Mouse (Mus musculus): ENCODE data around the gene Etv6. TPM values are rescaled to one million over a fixed set of nuclear protein-coding genes. Genes with fewer than 3 reads are reported as not detected.
A peak's percentile ranks its signal among the peaks of the same experiment; 100 is the strongest.

The Etv6 gene
- polyA plus RNA-seq, 1 experiment, result 16.2 TPM

DNA sequence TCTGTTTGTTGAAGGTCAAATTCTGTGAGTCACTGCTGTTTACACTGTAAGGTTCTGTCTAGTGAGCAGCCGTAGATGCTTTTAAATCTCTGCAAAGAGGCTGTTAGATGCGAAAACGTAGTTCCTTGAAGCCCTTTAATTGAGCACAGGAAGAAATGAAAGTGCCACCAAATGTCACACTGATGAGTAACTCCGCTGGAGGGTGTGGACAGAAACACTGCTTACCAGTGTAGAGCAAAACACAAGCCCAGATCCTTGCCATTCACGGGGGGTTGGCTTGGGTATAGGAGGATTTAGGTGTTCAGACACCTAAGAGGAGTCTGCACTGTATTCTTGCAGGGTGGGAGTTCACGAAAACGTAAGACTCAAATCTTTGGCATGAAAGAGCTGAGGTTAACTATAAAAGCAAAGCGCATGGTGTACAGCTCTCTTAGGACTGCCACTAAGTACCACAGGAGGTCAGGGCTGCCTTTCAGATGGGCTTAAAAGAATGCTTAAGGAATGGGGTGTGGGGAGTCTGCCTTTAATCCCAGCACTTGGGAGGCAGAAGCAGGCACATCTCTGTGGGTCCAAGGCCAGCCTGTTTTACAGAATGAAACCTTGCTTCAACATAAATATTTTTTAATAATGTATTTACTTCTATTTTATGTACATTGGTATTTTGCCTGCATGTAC is 216.7 kb downstream of the Etv6 start:
- H3K36me3 ChIP-seq (ENCODE audit: control insufficient read depth, insufficient read depth, low read length), result peaks cover 29% of the 10 kb centered on the region
- H3K27me3 ChIP-seq (ENCODE audit: control insufficient read depth, insufficient read depth, low read length), result no peaks in the 10 kb centered on the region
- H3K4me3 ChIP-seq (ENCODE audit: low read depth, low read length), result no peak overlapping the region
- H3K4me1 ChIP-seq (ENCODE audit: control insufficient read depth, insufficient read depth, insufficient read length, low read length), result peaks cover 2% of the 10 kb centered on the region; the same call in 1 of the 2 replicates
- 82% methylated on average over 8 of the region's 8 CpGs for WGBS
- TF ChIP-seq CTCF (IDR thresholded peaks at IDR 0.05; ENCODE audit: extremely low read depth, insufficient read length, insufficient replicate concordance, low read depth, low read length), result no peak
- no peak for TF ChIP-seq POLR2A (IDR thresholded peaks at IDR 0.05; ENCODE audit: low read depth, low read length)
- no peak overlapping the region for H3K27ac ChIP-seq (ENCODE audit: insufficient read depth, low read depth, low read length)

DNA sequence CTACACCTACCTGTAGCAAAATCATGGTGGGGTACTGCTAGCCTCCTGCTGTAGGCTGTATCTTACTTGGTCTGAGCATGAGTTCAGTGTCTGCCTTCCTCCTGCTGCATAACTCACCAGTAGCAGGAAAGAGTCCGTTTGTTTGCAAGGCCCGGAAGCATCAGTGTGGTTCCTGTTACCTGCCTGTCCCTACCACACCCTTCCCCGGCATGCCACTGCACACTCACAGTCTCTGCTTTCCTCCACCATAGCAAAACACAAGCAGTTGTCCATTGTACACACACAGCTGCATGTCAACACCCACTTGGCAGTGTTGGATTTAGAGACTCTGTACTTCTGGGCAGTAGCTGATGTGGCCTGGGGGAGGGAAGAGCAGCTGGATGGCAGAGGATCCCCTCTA is 220.9 kb downstream of the Etv6 start:
- no peak overlapping the region for H3K27ac ChIP-seq (ENCODE audit: insufficient read depth, low read depth, low read length)
- H3K27me3 ChIP-seq (ENCODE audit: control insufficient read depth, insufficient read depth, low read length), result no peaks in the 10 kb centered on the region
- TF ChIP-seq POLR2A (IDR thresholded peaks at IDR 0.05; ENCODE audit: low read depth, low read length), result no peak
- no peak for TF ChIP-seq CTCF (IDR thresholded peaks at IDR 0.05; ENCODE audit: extremely low read depth, insufficient read length, insufficient replicate concordance, low read depth, low read length)
- peaks cover 15% of the 10 kb centered on the region for H3K36me3 ChIP-seq (ENCODE audit: control insufficient read depth, insufficient read depth, low read length)
- H3K4me3 ChIP-seq (ENCODE audit: low read depth, low read length), result no peak overlapping the region
- peaks cover 4% of the 10 kb centered on the region; the same call in 1 of the 2 replicates for H3K4me1 ChIP-seq (ENCODE audit: control insufficient read depth, insufficient read depth, insufficient read length, low read length)
- 32% methylated on average over 3 of the region's 3 CpGs for WGBS

DNA sequence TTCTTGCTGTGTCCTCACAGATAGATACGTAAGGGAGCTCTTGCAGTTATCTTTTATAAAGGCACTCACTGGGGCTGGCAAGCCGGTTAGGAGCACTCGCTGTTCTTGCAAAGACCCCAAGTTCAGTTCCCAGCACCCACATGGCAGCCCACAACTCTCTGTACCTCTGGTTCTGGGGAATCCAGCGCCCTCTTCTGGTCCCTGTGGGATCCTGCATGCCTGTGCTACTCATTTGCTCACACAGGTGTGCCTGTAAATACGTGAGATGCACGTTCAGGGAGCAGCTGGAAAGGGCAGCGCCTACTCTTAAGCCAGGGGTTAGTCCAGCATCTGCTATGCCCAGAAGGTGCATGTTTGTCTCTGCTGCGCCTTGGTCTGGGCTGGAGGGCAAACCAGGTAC is 224.4 kb downstream of the Etv6 start:
- WGBS, result 87% methylated on average over 8 of the region's 8 CpGs
- TF ChIP-seq CTCF (IDR thresholded peaks at IDR 0.05; ENCODE audit: extremely low read depth, insufficient read length, insufficient replicate concordance, low read depth, low read length) (no peak), POLR2A (IDR thresholded peaks at IDR 0.05; ENCODE audit: low read depth, low read length) (no peak)
- H3K4me1 ChIP-seq (ENCODE audit: control insufficient read depth, insufficient read depth, insufficient read length, low read length), result peaks cover 13% of the 10 kb centered on the region; the same call in 1 of the 2 replicates
- H3K4me3 ChIP-seq (ENCODE audit: low read depth, low read length), result no peak overlapping the region
- no peaks in the 10 kb centered on the region for H3K27me3 ChIP-seq (ENCODE audit: control insufficient read depth, insufficient read depth, low read length)
- no peak overlapping the region for H3K27ac ChIP-seq (ENCODE audit: insufficient read depth, low read depth, low read length)
- peaks cover 20% of the 10 kb centered on the region for H3K36me3 ChIP-seq (ENCODE audit: control insufficient read depth, insufficient read depth, low read length)

DNA sequence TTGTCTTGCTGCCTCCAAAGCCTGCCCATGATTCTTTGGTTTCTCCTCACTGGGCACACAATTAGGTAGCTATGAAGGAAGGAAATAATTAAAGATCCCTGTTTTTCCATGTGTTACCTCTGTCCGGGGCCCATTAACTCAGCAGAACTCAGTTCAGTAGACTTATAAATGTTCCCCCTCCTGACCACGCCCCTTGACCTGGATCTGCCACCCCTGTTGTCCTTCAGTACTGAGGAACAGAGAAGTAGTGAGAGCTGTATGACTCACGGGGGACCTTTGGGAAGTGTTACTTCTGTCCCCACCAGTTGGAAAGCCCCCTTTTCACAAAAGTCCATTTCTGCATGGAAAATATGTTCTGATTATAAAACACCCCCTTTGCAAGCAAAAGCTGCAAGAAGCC is 226.4 kb downstream of the Etv6 start:
- TF ChIP-seq CTCF (IDR thresholded peaks at IDR 0.05; ENCODE audit: extremely low read depth, insufficient read length, insufficient replicate concordance, low read depth, low read length) (no peak), POLR2A (IDR thresholded peaks at IDR 0.05; ENCODE audit: low read depth, low read length) (no peak)
- no peak overlapping the region for H3K4me3 ChIP-seq (ENCODE audit: low read depth, low read length)
- WGBS, result 57% methylated on average over 3 of the region's 3 CpGs
- H3K36me3 ChIP-seq (ENCODE audit: control insufficient read depth, insufficient read depth, low read length), result peaks cover 31% of the 10 kb centered on the region
- no peaks in the 10 kb centered on the region for H3K27me3 ChIP-seq (ENCODE audit: control insufficient read depth, insufficient read depth, low read length)
- H3K4me1 ChIP-seq (ENCODE audit: control insufficient read depth, insufficient read depth, insufficient read length, low read length), result peaks cover 11% of the 10 kb centered on the region; the same call in 1 of the 2 replicates
- peak overlapping the region; percentile 20 for H3K27ac ChIP-seq (ENCODE audit: insufficient read depth, low read depth, low read length)

DNA sequence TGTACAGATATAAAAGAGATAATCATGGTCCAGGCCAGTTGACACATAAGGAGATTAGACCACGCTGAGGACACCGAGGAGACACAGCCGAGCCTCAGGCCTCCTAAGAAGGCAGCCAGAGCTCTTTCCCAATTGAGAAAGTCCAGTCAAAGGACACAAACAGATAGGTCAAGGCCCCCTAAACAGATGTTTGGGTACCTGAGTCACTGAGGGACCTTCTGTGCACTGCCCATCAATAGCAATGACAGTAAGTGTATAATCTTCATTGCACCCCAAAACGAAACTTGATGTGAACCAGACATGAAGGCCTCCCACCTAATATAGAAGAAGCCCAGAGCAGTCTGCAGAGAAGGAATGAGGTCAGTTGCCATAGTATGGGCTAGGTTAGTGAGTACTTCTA is 226.9 kb downstream of the Etv6 start:
- WGBS, result 47% methylated on average over 4 of the region's 4 CpGs
- H3K36me3 ChIP-seq (ENCODE audit: control insufficient read depth, insufficient read depth, low read length), result peaks cover 36% of the 10 kb centered on the region

DNA sequence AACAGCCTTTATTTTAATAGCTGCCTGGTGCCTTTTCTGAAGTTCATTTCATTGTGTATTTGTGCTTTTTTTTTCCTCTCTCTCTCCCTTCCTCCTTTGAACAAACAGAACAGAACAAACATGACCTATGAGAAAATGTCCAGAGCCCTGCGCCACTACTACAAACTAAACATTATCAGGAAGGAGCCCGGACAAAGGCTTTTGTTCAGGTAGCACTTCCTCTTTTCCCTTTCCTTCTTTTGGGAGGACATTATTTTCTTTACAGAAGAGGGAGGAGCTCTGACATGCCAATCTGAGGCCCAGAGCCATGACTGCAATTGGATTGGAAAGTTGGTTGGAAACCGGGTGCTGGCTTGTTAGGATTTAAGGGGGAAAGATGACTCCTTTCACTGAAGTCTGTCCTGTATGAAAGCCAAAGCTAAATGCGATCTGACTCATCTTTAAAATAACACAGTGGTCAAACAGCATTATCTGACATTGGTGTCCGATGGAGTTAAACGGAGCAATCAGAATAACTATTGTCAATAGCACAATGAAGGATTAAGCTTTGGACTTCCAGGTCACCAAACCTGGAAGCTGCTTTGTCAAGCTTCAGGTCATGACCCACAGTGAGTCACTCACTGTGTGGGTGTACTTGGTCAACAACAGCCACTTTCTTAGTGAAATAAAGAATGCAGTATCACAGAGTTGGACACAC is 227.6 kb downstream of the Etv6 start:
- peaks cover 11% of the 10 kb centered on the region; the same call in 1 of the 2 replicates for H3K4me1 ChIP-seq (ENCODE audit: control insufficient read depth, insufficient read depth, insufficient read length, low read length)
- TF ChIP-seq CTCF (IDR thresholded peaks at IDR 0.05; ENCODE audit: extremely low read depth, insufficient read length, insufficient replicate concordance, low read depth, low read length) (no peak), POLR2A (IDR thresholded peaks at IDR 0.05; ENCODE audit: low read depth, low read length) (no peak)
- peak overlapping the region; percentile 20 for H3K27ac ChIP-seq (ENCODE audit: insufficient read depth, low read depth, low read length)
- no peaks in the 10 kb centered on the region for H3K27me3 ChIP-seq (ENCODE audit: control insufficient read depth, insufficient read depth, low read length)
- peaks cover 41% of the 10 kb centered on the region for H3K36me3 ChIP-seq (ENCODE audit: control insufficient read depth, insufficient read depth, low read length)
- WGBS, result 56% methylated on average over 6 of the region's 6 CpGs
- H3K4me3 ChIP-seq (ENCODE audit: low read depth, low read length), result no peak overlapping the region

More for the DNA sequence above, 226.9 kb downstream of the Etv6 start:
- H3K27ac ChIP-seq (ENCODE audit: insufficient read depth, low read depth, low read length), result peak overlapping the region; percentile 20
- TF ChIP-seq CTCF (IDR thresholded peaks at IDR 0.05; ENCODE audit: extremely low read depth, insufficient read length, insufficient replicate concordance, low read depth, low read length) (no peak), POLR2A (IDR thresholded peaks at IDR 0.05; ENCODE audit: low read depth, low read length) (no peak)
- no peaks in the 10 kb centered on the region for H3K27me3 ChIP-seq (ENCODE audit: control insufficient read depth, insufficient read depth, low read length)
- H3K4me1 ChIP-seq (ENCODE audit: control insufficient read depth, insufficient read depth, insufficient read length, low read length), result peaks cover 11% of the 10 kb centered on the region; the same call in 1 of the 2 replicates
- no peak overlapping the region for H3K4me3 ChIP-seq (ENCODE audit: low read depth, low read length)

DNA sequence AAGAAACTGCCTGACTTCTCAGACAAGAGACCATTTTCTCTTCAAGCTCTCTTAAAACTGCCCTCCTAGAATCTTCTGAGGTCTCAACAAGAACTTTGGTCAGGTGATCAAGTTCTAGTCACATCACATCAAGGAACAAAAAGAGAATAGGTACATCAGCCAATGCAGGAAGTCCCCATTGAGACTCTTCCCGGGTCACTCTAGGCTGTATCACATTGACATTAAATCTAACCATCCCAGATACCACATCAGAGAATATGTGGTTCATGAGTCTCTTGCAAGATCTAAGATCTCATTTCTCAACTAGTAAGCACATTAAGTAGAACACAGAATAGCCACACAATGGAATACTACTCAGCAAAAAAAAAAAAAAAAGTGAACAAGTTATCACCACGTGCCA is 238.4 kb downstream of the Etv6 start:
- Histone ChIP-seq H3K27ac (ENCODE audit: insufficient read depth, low read depth, low read length) (no peak overlapping the region), H3K4me1 (ENCODE audit: control insufficient read depth, insufficient read depth, insufficient read length, low read length) (peaks cover 5% of the 10 kb centered on the region; the same call in 1 of the 2 replicates), H3K36me3 (ENCODE audit: control insufficient read depth, insufficient read depth, low read length) (peaks cover 13% of the 10 kb centered on the region), H3K27me3 (ENCODE audit: control insufficient read depth, insufficient read depth, low read length) (no peaks in the 10 kb centered on the region), H3K4me3 (ENCODE audit: low read depth, low read length) (no peak overlapping the region)
- no peak for TF ChIP-seq POLR2A (IDR thresholded peaks at IDR 0.05; ENCODE audit: low read depth, low read length)
- no peak for TF ChIP-seq CTCF (IDR thresholded peaks at IDR 0.05; ENCODE audit: extremely low read depth, insufficient read length, insufficient replicate concordance, low read depth, low read length)
- 73% methylated on average over 2 of the region's 2 CpGs for WGBS
